Mouse (Mus musculus) layer of hippocampus, adult 9-10 months (tissue): ENCODE results near the gene Prkca.

Source experiments
- DNase-seq: peaks from one replicate; pipeline ENCODE4 v3.0.0; 2022; ENCODE audit warnings: low spot score

The Prkca gene

GRCm38 (mm10) chr11:108206602-108207001 lies 137.1 kb downstream of the Prkca start:
- no peak for DNase-seq

GRCm38 (mm10) chr11:108204895-108205248 lies 138.9 kb downstream of the Prkca start:
- DNase-seq: no peak

GRCm38 (mm10) chr11:108204202-108204894 lies 139.4 kb downstream of the Prkca start:
- no peak for DNase-seq

GRCm38 (mm10) chr11:108202835-108203234 lies 140.9 kb downstream of the Prkca start:
- DNase-seq: no peak

- DNase-seq: no peak
Observed at GRCm38 (mm10) chr11:108200679-108201586, 142.8 kb downstream of the Prkca start.

GRCm38 (mm10) chr11:108199429-108199985 lies 144.2 kb downstream of the Prkca start:
- no peak for DNase-seq

GRCm38 (mm10) chr11:108198592-108198991 lies 145.1 kb downstream of the Prkca start:
- DNase-seq: no peak

GRCm38 (mm10) chr11:108197427-108198218 lies 146.1 kb downstream of the Prkca start:
- no peak for DNase-seq

GRCm38 (mm10) chr11:108196796-108197195 lies 146.9 kb downstream of the Prkca start:
- no peak for DNase-seq

GRCm38 (mm10) chr11:108190298-108190697 lies 153.4 kb downstream of the Prkca start:
- no peak for DNase-seq

- DNase-seq: no peak
Observed at GRCm38 (mm10) chr11:108189362-108189761, 154.4 kb downstream of the Prkca start.

- no peak for DNase-seq
Observed at GRCm38 (mm10) chr11:108182421-108182820, 161.3 kb downstream of the Prkca start.

- no peak for DNase-seq
Observed at GRCm38 (mm10) chr11:108181012-108181713, 162.6 kb downstream of the Prkca start.

GRCm38 (mm10) chr11:108178802-108179201 lies 164.9 kb downstream of the Prkca start:
- no peak for DNase-seq

- no peak for DNase-seq
Observed at GRCm38 (mm10) chr11:108178258-108178657, 165.5 kb downstream of the Prkca start.

- DNase-seq: no peak
Observed at GRCm38 (mm10) chr11:108176715-108177114, 167.0 kb downstream of the Prkca start.

GRCm38 (mm10) chr11:108171917-108172316 lies 171.8 kb downstream of the Prkca start:
- no peak for DNase-seq

GRCm38 (mm10) chr11:108171260-108171659 lies 172.5 kb downstream of the Prkca start:
- DNase-seq: no peak

- DNase-seq: no peak
Observed at GRCm38 (mm10) chr11:108170107-108170506, 173.6 kb downstream of the Prkca start.

- DNase-seq: no peak
Observed at GRCm38 (mm10) chr11:108165725-108166124, 178.0 kb downstream of the Prkca start.

- DNase-seq: no peak
Observed at GRCm38 (mm10) chr11:108162639-108163038, 181.1 kb downstream of the Prkca start.
